Mouse (Mus musculus) inflammation-experienced regulatory T-cells, adult 16 weeks (primary cell): Measurements from ENCODE around the gene Erg28. TPM values are rescaled to one million over a fixed set of nuclear protein-coding genes. Genes with fewer than 3 reads are reported as not detected.

Experiments used
- polyA plus RNA-seq: library from polyadenylated mRNA; unstranded; fragments of 100-300 nt; shearing (Covaris generic); gene quantifications from one replicate; pipeline ENCODE4 v1.2.1, GENCODE M21; 2017

Erg28 gene
- polyA plus RNA-seq, result 123 TPM

DNA sequence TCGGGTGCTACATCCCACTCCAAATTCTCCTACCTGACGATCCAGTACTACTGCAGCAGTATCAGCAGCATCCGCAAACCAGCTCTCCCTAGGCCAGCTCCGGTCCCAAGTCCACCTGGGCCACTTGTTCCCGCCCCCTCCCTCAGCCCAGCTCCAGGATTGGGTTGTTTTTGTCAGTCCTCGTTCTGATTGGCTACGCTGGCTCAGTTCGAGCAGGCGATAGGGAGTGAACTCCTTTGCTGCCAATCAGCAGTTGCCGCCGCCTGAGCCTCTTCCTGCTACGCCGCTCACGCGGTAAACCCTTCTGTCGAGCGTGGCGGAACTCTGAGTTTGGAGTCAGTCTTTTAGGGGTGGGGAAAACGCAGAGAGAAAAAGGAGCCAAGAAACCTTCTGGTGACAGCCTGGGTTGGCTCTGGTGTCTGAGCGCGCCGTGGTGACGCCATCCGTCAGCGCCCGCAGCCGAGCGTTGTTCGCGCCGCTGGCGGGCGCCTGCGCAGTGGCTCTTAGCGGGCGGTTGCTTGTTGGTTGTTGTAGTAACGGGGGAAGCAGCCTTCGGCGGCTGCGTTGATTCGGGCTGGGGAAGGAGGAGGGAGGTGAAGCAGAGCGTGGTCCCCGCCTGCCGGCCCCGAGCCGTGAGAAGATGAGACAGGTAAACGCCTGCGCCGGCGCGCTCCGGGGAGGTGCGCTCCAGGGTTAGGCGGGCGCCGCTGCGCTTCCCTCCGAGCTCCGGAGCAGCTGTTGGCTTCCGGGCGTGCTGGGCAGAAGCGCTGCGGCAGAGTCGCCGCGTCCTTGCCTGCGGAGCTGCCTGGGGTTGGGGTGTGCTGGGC lies at the start of gene Erg28, which contains the start of gene Ttll5:
Gene Erg28, minus strand, starts transcription at position 113 of the 827 bp plus-strand sequence.
Gene Ttll5, plus strand, starts transcription at position 222 of the 827 bp plus-strand sequence.

Other genes starting within 250 kb of the Erg28 start
- 1.2 TPM for gene Jdp2, start 225.5 kb downstream of the Erg28 start, polyA plus RNA-seq
- gene Batf, start 137.9 kb downstream of the Erg28 start, polyA plus RNA-seq, result 309 TPM
- 0.69 TPM for gene Flvcr2, start 78.0 kb downstream of the Erg28 start, polyA plus RNA-seq
- gene Ttll5, start 109 bp upstream of the Erg28 start, polyA plus RNA-seq, result 14.9 TPM